Mouse (Mus musculus): ENCODE measurements around the gene Cbx8. TPM values are rescaled to one million over a fixed set of nuclear protein-coding genes. Genes with fewer than 3 reads are reported as not detected.
A peak's percentile ranks its signal among the peaks of the same experiment; 100 is the strongest.

Gene Cbx8
- total and polyA plus RNA-seq, 2 experiments from 2014 or later = 6.5 to 10.0 TPM

DNA sequence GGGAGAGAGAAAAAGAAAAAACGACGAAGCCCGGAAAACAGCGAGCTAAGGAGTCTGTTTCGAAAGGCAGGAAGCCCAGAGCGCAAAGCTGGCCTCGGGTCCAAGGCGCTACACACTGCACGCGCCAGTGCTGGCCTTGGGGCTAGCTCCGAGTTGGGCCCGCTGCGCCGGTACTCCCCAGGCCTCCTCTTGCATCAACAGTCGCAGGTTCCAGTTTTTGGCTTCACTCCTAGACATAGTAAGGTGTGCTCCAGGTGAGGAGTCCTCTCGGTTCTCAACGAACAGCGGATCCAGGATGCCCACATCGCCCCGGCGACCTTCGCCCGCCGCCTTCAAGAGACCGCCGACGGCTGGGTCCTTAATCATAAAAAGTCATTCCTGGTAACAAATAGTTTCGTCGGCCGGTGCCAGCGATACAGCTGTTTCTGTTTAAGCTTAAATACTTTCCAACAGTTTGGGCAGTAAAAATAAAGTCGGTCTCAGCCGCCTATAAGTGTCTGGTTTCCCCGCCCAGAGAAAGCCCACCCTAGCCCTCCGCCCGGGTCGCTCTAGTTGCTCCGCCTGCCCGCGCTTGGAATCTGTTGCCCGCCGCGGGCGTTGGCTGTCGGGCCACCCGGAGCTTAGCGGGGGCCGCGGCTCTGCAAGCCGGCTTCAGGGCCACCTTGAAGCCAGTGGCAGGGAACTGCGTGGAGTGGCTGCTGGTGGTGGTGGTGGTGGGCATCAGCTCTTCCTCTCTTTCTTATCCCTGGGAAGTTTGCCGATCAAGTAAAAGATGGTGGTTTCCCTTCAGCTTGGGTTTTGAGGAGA, 1.9 kb upstream of the Cbx8 start:
- Histone ChIP-seq H3K27ac (no peak overlapping the region), H3K9me3 (ENCODE audit: low read length) (no peaks in the 10 kb centered on the region), H3K4me1 (ENCODE audit: insufficient read depth, low read length) (peaks cover 22% of the 10 kb centered on the region), H3K9ac (replicated peaks; ENCODE audit: low read length) (no peak overlapping the region), H3K36me3 (ENCODE audit: insufficient read depth, low read length) (peaks cover 10% of the 10 kb centered on the region; the same call in 1 of the 2 replicates), H3K4me2 (ENCODE audit: low read depth, low read length) (no peak overlapping the region), H3K4me3 (ENCODE audit: low read length) (no peak overlapping the region), H3K27me3 (ENCODE audit: insufficient read depth, low read length) (peaks cover 42% of the 10 kb centered on the region)
- ATAC-seq = no peak
- WGBS = 2% methylated on average over 52 of the region's 52 CpGs
- DNase-seq (ENCODE audit: low spot score) = no peak
- no peak for TF ChIP-seq CTCF (IDR thresholded peaks at IDR 0.05; ENCODE audit: low read depth)

DNA sequence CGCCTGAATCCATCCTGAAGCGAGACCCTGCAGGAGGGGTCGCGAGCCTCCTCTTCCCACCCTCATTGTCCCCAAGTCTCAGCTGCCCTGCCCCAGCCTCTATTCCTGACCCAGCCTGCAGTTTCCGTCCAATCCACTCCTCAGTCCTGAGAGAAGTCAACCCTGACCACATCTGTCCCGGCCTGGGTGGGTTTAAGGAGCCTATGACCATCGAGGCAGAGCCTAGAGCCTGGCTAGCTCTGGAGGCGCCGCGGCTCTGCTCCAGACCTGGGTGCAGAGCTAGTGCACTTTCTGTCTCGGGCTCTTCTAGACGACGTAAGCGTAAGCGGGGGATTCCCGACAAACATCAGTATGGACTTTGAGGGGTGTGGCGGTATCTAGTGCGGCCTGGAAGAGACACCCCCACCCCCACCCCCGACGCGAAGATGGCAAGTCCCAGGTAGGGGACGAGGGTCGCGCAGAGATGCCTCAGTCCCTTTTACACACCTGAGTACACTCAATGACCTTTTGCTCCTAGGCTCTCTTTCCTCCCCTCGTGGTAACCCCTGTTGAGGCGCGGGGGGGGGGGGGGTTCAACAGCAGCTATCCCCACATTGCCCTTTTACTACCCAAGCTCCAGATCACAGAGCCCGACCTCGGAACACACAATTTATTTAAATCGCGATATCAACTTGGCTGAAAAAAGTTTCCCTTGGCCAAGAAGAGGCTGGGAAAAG, 1.1 kb upstream of the Cbx8 start:
- Histone ChIP-seq H3K4me2 (ENCODE audit: low read depth, low read length) (peak overlapping the region; percentile 94), H3K9me3 (ENCODE audit: low read length) (no peaks in the 10 kb centered on the region), H3K27ac (peak overlapping the region; percentile 70; the same call in 1 of the 2 replicates), H3K9ac (replicated peaks; ENCODE audit: low read length) (peak overlapping the region; percentile 70), H3K4me3 (ENCODE audit: low read length) (peak overlapping the region; percentile 81), H3K4me1 (ENCODE audit: insufficient read depth, low read length) (peaks cover 19% of the 10 kb centered on the region), H3K36me3 (ENCODE audit: insufficient read depth, low read length) (peaks cover 10% of the 10 kb centered on the region; the same call in 1 of the 2 replicates), H3K27me3 (ENCODE audit: insufficient read depth, low read length) (peaks cover 38% of the 10 kb centered on the region)
- ATAC-seq = peak; percentile 1; the same call in 1 of the 2 replicates
- no peak for DNase-seq (ENCODE audit: low spot score)
- TF ChIP-seq CTCF (IDR thresholded peaks at IDR 0.05; ENCODE audit: low read depth) = no peak
- WGBS = under 1% methylated on average over 29 of the region's 31 CpGs

DNA sequence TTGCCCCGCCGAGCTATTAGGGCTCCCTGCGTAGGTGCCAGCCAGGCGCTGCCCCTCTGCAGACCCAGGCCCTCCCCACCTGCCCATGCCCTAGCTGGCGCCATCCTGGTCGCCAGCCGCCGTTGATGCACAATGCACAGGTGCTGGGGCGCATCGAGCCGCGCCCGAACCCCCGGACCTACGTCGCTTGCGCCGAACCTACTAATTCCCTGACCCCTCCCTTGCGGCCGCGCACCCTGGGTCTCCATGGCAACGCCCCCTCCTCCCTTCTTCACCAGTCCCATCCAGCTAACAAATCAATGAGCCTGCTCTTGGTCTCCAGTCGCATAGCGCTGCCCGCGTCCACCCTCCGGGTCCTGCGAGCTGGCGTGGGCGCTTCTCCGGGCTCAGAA, 552 bp upstream of the Cbx8 start:
- peaks cover 10% of the 10 kb centered on the region; the same call in 1 of the 2 replicates for H3K36me3 ChIP-seq (ENCODE audit: insufficient read depth, low read length)
- no peaks in the 10 kb centered on the region for H3K9me3 ChIP-seq (ENCODE audit: low read length)
- H3K27ac ChIP-seq = peak overlapping the region; percentile 70; the same call in 1 of the 2 replicates
- H3K4me3 ChIP-seq (ENCODE audit: low read length) = peak overlapping the region; percentile 81
- under 1% methylated on average over 29 of the region's 31 CpGs for WGBS
- peaks cover 34% of the 10 kb centered on the region for H3K27me3 ChIP-seq (ENCODE audit: insufficient read depth, low read length)
- ATAC-seq (peak; percentile 41), DNase-seq (ENCODE audit: low spot score) (peak; percentile 75)
- H3K9ac ChIP-seq (replicated peaks; ENCODE audit: low read length) = peak overlapping the region; percentile 70
- H3K4me2 ChIP-seq (ENCODE audit: low read depth, low read length) = peak overlapping the region; percentile 94
- TF ChIP-seq CTCF (IDR thresholded peaks at IDR 0.05; ENCODE audit: low read depth) = no peak
- peaks cover 15% of the 10 kb centered on the region for H3K4me1 ChIP-seq (ENCODE audit: insufficient read depth, low read length)

DNA sequence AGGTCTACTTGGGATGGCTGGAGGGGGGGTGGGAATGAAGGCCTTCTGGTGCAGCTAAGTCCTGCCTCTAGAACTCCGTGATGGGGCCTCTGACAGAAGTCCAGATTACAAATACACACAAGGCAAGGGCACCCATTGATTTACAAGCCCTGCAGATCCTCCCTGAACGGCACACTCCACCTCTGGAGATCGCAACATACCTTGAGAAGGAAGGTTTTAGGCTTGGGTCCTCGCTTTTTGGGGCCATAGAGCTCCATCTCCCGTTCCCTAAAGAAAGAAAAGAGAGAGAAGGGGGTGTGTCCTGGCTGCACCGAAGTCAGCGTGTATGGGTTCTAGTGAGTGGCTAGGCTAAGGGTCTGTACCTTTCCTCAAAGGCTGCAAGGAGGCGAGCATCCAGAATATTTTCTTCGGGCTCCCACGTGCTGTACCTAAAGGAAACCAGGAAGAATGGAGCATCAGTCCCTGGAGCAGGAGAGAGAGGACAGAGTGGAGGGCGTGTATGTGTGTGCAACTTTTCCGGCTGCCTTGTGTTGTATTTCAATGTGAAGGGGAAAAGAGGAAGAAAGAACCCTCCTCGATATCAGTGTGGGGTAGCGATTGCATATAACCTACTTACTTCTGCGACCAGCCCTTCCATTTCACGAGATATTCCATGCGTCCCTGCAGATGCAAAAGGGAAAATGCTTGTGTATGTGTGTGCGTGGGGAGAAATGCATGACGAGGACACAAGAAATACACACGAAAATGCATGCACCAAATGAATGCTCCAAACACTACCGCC, 847 bp downstream of the Cbx8 start:
- no peak for DNase-seq (ENCODE audit: low spot score)
- Histone ChIP-seq H3K4me2 (ENCODE audit: low read depth, low read length) (peak overlapping the region; percentile 94), H3K27me3 (ENCODE audit: insufficient read depth, low read length) (peaks cover 32% of the 10 kb centered on the region)

DNA sequence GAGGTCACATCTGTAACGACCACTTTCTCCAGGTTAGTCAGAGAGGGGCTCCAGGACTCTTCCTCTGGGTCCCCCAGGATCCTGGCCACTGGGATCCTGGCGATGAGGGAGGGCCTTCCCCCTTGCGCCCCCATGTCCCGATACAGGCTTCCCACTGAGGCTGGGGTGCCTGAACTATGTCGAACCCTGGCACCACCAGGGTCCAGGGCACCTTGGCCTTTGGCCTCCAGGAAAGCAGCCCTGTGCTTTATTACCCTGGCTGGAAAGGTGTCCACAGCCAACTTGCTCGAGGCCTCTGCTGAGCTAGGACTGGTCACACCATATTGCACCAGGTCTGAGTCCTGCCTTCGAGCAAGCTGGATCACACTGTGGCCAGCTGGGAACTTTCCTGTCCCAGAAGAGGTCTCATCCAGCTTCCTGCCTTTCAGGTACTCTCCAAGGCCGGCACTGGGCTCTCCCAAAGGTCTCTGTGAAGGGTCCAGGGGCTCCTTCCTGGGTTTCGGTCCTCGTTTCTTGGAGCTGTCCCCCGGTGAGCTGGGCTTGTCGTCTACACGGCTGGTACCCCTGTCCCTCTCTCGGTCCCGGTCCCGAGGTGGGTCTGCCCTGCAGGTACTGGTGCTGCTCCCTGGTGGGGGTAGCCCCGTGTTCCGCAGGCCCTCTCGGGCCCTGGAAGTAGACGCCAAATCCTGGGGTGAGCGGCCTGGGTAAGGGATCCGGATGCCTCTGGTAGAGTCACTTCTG, 1.9 kb downstream of the Cbx8 start:
- H3K4me1 ChIP-seq (ENCODE audit: insufficient read depth, low read length) = peaks cover 13% of the 10 kb centered on the region
- TF ChIP-seq CTCF (IDR thresholded peaks at IDR 0.05; ENCODE audit: low read depth) = no peak
- peak overlapping the region; percentile 94 for H3K4me2 ChIP-seq (ENCODE audit: low read depth, low read length)
- H3K36me3 ChIP-seq (ENCODE audit: insufficient read depth, low read length) = peaks cover 10% of the 10 kb centered on the region; the same call in 1 of the 2 replicates
- no peak for ATAC-seq
- H3K4me3 ChIP-seq (ENCODE audit: low read length) = no peak overlapping the region; the same call in 1 of the 2 replicates
- WGBS = 51% methylated on average over 22 of the region's 22 CpGs
- no peak overlapping the region for H3K9ac ChIP-seq (replicated peaks; ENCODE audit: low read length)
- H3K27me3 ChIP-seq (ENCODE audit: insufficient read depth, low read length) = peaks cover 25% of the 10 kb centered on the region
- no peak overlapping the region for H3K27ac ChIP-seq
- H3K9me3 ChIP-seq (ENCODE audit: low read length) = no peaks in the 10 kb centered on the region
- DNase-seq (ENCODE audit: low spot score) = no peak

More for the DNA sequence above, 847 bp downstream of the Cbx8 start:
- no peaks in the 10 kb centered on the region for H3K9me3 ChIP-seq (ENCODE audit: low read length)
- TF ChIP-seq CTCF (IDR thresholded peaks at IDR 0.05; ENCODE audit: low read depth) = no peak
- H3K4me1 ChIP-seq (ENCODE audit: insufficient read depth, low read length) = peaks cover 13% of the 10 kb centered on the region
- peak overlapping the region; percentile 81 for H3K4me3 ChIP-seq (ENCODE audit: low read length)
- peak overlapping the region; percentile 89 for H3K27ac ChIP-seq
- no peak for ATAC-seq
- WGBS = 12% methylated on average over 21 of the region's 21 CpGs
- H3K36me3 ChIP-seq (ENCODE audit: insufficient read depth, low read length) = peaks cover 10% of the 10 kb centered on the region; the same call in 1 of the 2 replicates
- H3K9ac ChIP-seq (replicated peaks; ENCODE audit: low read length) = peak overlapping the region; percentile 81

Measured in hindbrain, postnatal 0 days (tissue).